Mouse (Mus musculus): ENCODE measurements around the gene Mpp5. TPM values are rescaled to one million over a fixed set of nuclear protein-coding genes. Genes with fewer than 3 reads are reported as not detected.

Mpp5 gene
- polyA plus RNA-seq, 1 experiment from 2014 or later, result 19.5 TPM

DNA sequence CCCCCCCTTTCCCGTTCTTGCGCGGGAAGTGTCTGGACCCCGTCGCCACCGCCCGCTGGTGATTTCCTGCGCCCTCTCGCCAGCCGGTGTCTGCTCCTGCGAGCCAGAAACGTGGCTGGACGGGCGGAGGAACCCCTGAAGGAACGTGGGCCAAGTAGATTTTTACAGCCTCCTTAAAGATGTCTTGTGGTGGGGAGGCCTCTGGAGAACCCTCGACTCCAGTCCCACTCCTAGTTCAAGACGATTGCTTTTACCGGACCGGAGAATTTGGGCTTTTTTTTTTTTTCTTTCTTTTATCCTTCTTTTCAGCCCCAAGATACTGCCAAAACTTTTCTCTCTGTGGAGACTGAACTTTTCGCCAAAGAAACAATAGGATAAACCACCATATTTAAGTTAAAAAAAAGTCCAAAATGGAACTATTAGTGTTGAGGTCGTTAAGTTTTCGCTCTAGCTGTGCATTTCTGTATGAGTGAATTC is 113.6 kb downstream of the Mpp5 start:
- peak overlapping the region; percentile 88 for H3K4me3 ChIP-seq (replicated peaks; ENCODE audit: low read depth, low read length)
- DNase-seq (no peak), ATAC-seq (ENCODE audit: low FRiP score, low TSS enrichment) (no peak)
- H3K4me2 ChIP-seq (ENCODE audit: low read length), result peak overlapping the region; percentile 90
- no peaks in the 10 kb centered on the region for H3K27me3 ChIP-seq (ENCODE audit: control insufficient read depth, insufficient read depth, low read length)
- H3K9ac ChIP-seq (replicated peaks; ENCODE audit: low read length), result peak overlapping the region; percentile 73
- no peaks in the 10 kb centered on the region for H3K9me3 ChIP-seq (ENCODE audit: control insufficient read depth, low read length)
- peaks cover 24% of the 10 kb centered on the region for H3K4me1 ChIP-seq (ENCODE audit: control insufficient read depth, insufficient read depth, low read length)
- WGBS, result 0% methylated on average over 22 of the region's 22 CpGs
- H3K27ac ChIP-seq (replicated peaks; ENCODE audit: low read depth, low read length), result peak overlapping the region; percentile 79
- H3K36me3 ChIP-seq (ENCODE audit: control insufficient read depth, insufficient read depth, low read length), result peaks cover 5% of the 10 kb centered on the region

DNA sequence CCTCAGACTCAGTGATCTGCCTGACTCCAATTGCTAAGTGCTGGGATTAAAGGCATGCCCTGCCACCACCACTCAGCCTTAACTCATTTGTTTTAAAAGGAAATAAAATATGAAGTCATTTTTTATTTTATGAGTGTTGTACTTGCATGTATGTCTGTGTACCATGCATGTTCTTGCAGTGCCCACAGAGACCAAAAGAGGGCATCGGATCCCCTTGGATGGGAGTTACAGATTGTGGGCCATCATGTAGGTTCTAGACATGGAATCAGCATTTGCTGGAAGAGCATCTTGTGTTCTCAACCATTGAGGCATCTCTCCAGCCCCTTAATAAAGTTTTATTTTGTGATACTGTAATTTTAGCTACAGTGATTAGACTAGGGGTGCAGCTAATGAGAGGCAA is 116.7 kb downstream of the Mpp5 start:
- no peak overlapping the region for H3K27ac ChIP-seq (replicated peaks; ENCODE audit: low read depth, low read length)
- 100% methylated on average over 1 of the region's 1 CpGs for WGBS
- no peaks in the 10 kb centered on the region for H3K27me3 ChIP-seq (ENCODE audit: control insufficient read depth, insufficient read depth, low read length)
- H3K9ac ChIP-seq (replicated peaks; ENCODE audit: low read length), result no peak overlapping the region
- no peak overlapping the region for H3K4me3 ChIP-seq (replicated peaks; ENCODE audit: low read depth, low read length)
- DNase-seq (no peak), ATAC-seq (ENCODE audit: low FRiP score, low TSS enrichment) (no peak)
- peaks cover 12% of the 10 kb centered on the region for H3K4me1 ChIP-seq (ENCODE audit: control insufficient read depth, insufficient read depth, low read length)
- H3K4me2 ChIP-seq (ENCODE audit: low read length), result no peak overlapping the region
- no peaks in the 10 kb centered on the region for H3K9me3 ChIP-seq (ENCODE audit: control insufficient read depth, low read length)
- peaks cover 24% of the 10 kb centered on the region for H3K36me3 ChIP-seq (ENCODE audit: control insufficient read depth, insufficient read depth, low read length)

DNA sequence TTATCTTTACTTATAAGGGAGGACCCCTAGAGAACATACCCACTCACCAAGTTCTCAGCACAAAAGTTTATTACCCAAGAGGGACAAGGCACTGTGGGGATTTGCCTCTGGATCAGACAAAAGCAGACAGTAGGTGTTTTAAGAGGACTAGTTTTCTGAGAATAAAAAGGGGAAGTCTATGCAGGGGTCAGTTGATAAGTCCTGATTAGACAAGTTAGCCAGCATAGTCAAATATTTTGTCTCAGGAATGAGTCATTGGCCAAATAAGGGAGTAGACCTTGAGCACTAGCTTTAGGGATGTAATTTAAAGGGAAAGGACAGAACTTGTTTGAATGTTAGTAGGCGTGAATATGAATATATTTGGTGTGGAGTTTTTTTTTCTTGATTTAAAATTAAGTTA is 119.4 kb downstream of the Mpp5 start:
- Histone ChIP-seq H3K36me3 (ENCODE audit: control insufficient read depth, insufficient read depth, low read length) (peaks cover 32% of the 10 kb centered on the region), H3K4me1 (ENCODE audit: control insufficient read depth, insufficient read depth, low read length) (peaks cover 3% of the 10 kb centered on the region), H3K27me3 (ENCODE audit: control insufficient read depth, insufficient read depth, low read length) (no peaks in the 10 kb centered on the region), H3K27ac (replicated peaks; ENCODE audit: low read depth, low read length) (no peak overlapping the region), H3K9me3 (ENCODE audit: control insufficient read depth, low read length) (no peaks in the 10 kb centered on the region), H3K4me2 (ENCODE audit: low read length) (no peak overlapping the region), H3K4me3 (replicated peaks; ENCODE audit: low read depth, low read length) (no peak overlapping the region), H3K9ac (replicated peaks; ENCODE audit: low read length) (no peak overlapping the region)
- DNase-seq, result no peak
- ATAC-seq (ENCODE audit: low FRiP score, low TSS enrichment), result no peak
- WGBS, result 88% methylated on average over 1 of the region's 1 CpGs

DNA sequence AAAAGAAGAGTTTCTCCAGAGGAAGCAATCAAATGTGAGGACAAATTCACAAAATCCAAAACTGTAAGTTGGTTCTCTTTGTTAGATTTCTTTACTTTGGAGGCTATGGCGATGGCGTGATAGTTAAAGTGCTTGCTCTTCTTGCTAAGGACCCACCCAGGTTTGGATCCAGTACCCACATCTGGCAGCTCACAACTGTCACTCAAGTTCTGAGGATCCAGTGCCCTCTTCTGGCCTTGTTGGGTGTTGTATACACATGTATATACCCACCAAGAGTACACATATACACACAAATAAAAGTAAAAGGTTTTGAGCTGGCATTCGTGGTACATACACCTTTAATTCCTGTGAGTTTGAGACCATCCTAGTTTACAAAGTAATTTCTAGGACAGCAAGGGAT is 125.9 kb downstream of the Mpp5 start:
- WGBS, result 97% methylated on average over 3 of the region's 3 CpGs
- Histone ChIP-seq H3K4me1 (ENCODE audit: control insufficient read depth, insufficient read depth, low read length) (no peaks in the 10 kb centered on the region), H3K27me3 (ENCODE audit: control insufficient read depth, insufficient read depth, low read length) (no peaks in the 10 kb centered on the region), H3K27ac (replicated peaks; ENCODE audit: low read depth, low read length) (no peak overlapping the region), H3K36me3 (ENCODE audit: control insufficient read depth, insufficient read depth, low read length) (peaks cover 60% of the 10 kb centered on the region), H3K9ac (replicated peaks; ENCODE audit: low read length) (no peak overlapping the region), H3K4me3 (replicated peaks; ENCODE audit: low read depth, low read length) (no peak overlapping the region), H3K9me3 (ENCODE audit: control insufficient read depth, low read length) (no peaks in the 10 kb centered on the region), H3K4me2 (ENCODE audit: low read length) (no peak overlapping the region)
- ATAC-seq (ENCODE audit: low FRiP score, low TSS enrichment) (no peak), DNase-seq (no peak)

DNA sequence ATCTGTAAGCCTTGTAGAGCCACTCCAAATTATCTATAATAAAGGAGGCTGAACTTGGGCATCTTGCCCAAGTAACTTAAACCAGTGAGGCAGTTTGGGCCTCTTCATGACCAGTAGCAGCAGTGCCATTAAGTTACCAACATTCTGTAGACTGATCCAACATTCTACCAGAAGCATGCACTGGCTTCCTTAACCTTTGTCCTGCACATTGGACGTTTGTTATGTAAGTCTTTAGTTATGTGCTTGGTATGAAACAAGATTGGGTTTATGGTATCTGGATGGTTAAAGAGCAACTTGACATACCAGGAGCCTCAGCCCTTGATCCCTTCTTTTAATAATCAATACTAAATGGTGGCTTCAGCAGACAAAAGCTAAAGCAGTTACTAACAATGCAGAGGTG is 141.4 kb downstream of the Mpp5 start:
- H3K9ac ChIP-seq (replicated peaks; ENCODE audit: low read length), result no peak overlapping the region
- no peak for DNase-seq
- no peak overlapping the region for H3K4me3 ChIP-seq (replicated peaks; ENCODE audit: low read depth, low read length)
- H3K36me3 ChIP-seq (ENCODE audit: control insufficient read depth, insufficient read depth, low read length), result peaks cover 25% of the 10 kb centered on the region
- no peaks in the 10 kb centered on the region for H3K9me3 ChIP-seq (ENCODE audit: control insufficient read depth, low read length)
- ATAC-seq (ENCODE audit: low FRiP score, low TSS enrichment), result no peak
- 93% methylated on average over 1 of the region's 1 CpGs for WGBS
- H3K27me3 ChIP-seq (ENCODE audit: control insufficient read depth, insufficient read depth, low read length), result no peaks in the 10 kb centered on the region
- H3K27ac ChIP-seq (replicated peaks; ENCODE audit: low read depth, low read length), result no peak overlapping the region
- H3K4me1 ChIP-seq (ENCODE audit: control insufficient read depth, insufficient read depth, low read length), result no peaks in the 10 kb centered on the region
- no peak overlapping the region for H3K4me2 ChIP-seq (ENCODE audit: low read length)

Other genes with a start within 250 kb of the Mpp5 start
- 0.96 TPM in 1 of 2 replicates, not detected in the other for gene Fam71d, start 57.4 kb upstream of the Mpp5 start, polyA plus RNA-seq (2014; fragmentation: Nextera tagmentation; extraction: Ambion mirVana)
- 141 and 165 TPM in 2 replicates for gene Atp6v1d, start 112.7 kb downstream of the Mpp5 start, polyA plus RNA-seq (2014; fragmentation: Nextera tagmentation; extraction: Ambion mirVana)
- gene Eif2s1, start 112.9 kb downstream of the Mpp5 start, polyA plus RNA-seq (2014; fragmentation: Nextera tagmentation; extraction: Ambion mirVana), result 132 and 143 TPM in 2 replicates
- 0.92 and 1.3 TPM in 2 replicates for gene Plek2, start 158.1 kb downstream of the Mpp5 start, polyA plus RNA-seq (2014; fragmentation: Nextera tagmentation; extraction: Ambion mirVana)